Mouse (Mus musculus) neural tube, embryonic 12.5 days (tissue): ENCODE results near the gene Olfm1. TPM values are rescaled to one million over a fixed set of nuclear protein-coding genes. Genes with fewer than 3 reads are reported as not detected.

ENCODE experiments used
- ATAC-seq: fragments of 200-750 bp; cut with Nextera tagmentation; 2 replicates; pipeline ENCODE4 v1.8.0; 2017; ENCODE audit warnings: low read depth, mild to moderate bottlenecking, moderate TSS enrichment, moderate library complexity; ENCODE audit not compliant: low FRiP score
- H3K27ac ChIP-seq: fragments of 300-500 bp; sonication (generic); 2 replicates; pipeline ENCODE4 v1.5.1; 2016
- H3K27me3 ChIP-seq: fragments of 300-500 bp; sonication (generic); replicated peaks from 2 replicates; pipeline ENCODE4 v1.6.1; 2016; ENCODE audit warnings: mild to moderate bottlenecking
- H3K36me3 ChIP-seq: fragments of 300-500 bp; sonication (generic); 2 replicates; pipeline ENCODE4 v1.6.1; 2016; ENCODE audit warnings: mild to moderate bottlenecking
- H3K4me1 ChIP-seq: fragments of 300-500 bp; sonication (generic); 2 replicates; pipeline ENCODE4 v1.6.1; 2016
- H3K4me2 ChIP-seq: fragments of 300-500 bp; sonication (generic); replicated peaks from 2 replicates; pipeline ENCODE4 v1.6.1; 2016; ENCODE audit warnings: mild to moderate bottlenecking
- H3K4me3 ChIP-seq: fragments of 300-500 bp; sonication (generic); 2 replicates; pipeline ENCODE4 v1.5.1; 2016
- H3K9ac ChIP-seq: fragments of 300-500 bp; sonication (generic); 2 replicates; pipeline ENCODE4 v1.6.1; 2016; ENCODE audit warnings: mild to moderate bottlenecking
- H3K9me3 ChIP-seq: fragments of 300-500 bp; sonication (generic); 2 replicates; pipeline ENCODE4 v1.6.1; 2016; ENCODE audit warnings: mild to moderate bottlenecking
- WGBS: fragments of 180-500 bp; shearing (Covaris S2); methylation state at CpG from one replicate; pipeline ENCODE4 v1.1.7; 2016; 5-methylcytosine and 5-hydroxymethylcytosine counted together
- polyA plus RNA-seq: library from polyadenylated mRNA; unstranded; fragments of >200 nt; fragmentation: Nextera tagmentation; extraction: Ambion mirVana; gene quantifications from 2 replicates; pipeline ENCODE4 v1.2.1, GENCODE M21; 2016

The Olfm1 gene
- polyA plus RNA-seq, 1 experiment from 2014 or later, result 188 TPM

GRCm38 (mm10) chr2:28217783-28218182 is 25.0 kb downstream of the Olfm1 start:
- Histone ChIP-seq H3K4me2 (no peak overlapping the region), H3K9ac (no peak overlapping the region), H3K36me3 (peaks cover 27% of the 10 kb centered on the region), H3K27me3 (no peaks in the 10 kb centered on the region), H3K27ac (no peak overlapping the region), H3K4me1 (peaks cover 12% of the 10 kb centered on the region; the same call in 1 of the 2 replicates), H3K9me3 (no peaks in the 10 kb centered on the region), H3K4me3 (no peak overlapping the region)
- no peak for ATAC-seq
- 100% methylated on average over 1 of the region's 1 CpGs for WGBS

GRCm38 (mm10) chr2:28218651-28219356 is 26.0 kb downstream of the Olfm1 start:
- H3K27ac ChIP-seq, result no peak overlapping the region
- peaks cover 34% of the 10 kb centered on the region for H3K36me3 ChIP-seq

GRCm38 (mm10) chr2:28219625-28220024 is 26.8 kb downstream of the Olfm1 start:
- no peaks in the 10 kb centered on the region for H3K9me3 ChIP-seq
- WGBS, result 79% methylated on average over 1 of the region's 1 CpGs
- peaks cover 31% of the 10 kb centered on the region for H3K36me3 ChIP-seq

More at GRCm38 (mm10) chr2:28218651-28219356, 26.0 kb downstream of the Olfm1 start:
- Histone ChIP-seq H3K9me3 (no peaks in the 10 kb centered on the region), H3K4me3 (no peak overlapping the region), H3K9ac (no peak overlapping the region), H3K27me3 (no peaks in the 10 kb centered on the region), H3K4me2 (no peak overlapping the region), H3K4me1 (peaks cover 7% of the 10 kb centered on the region; the same call in 1 of the 2 replicates)
- ATAC-seq, result no peak
- 78% methylated on average over 7 of the region's 7 CpGs for WGBS

GRCm38 (mm10) chr2:28221803-28222202 is 29.0 kb downstream of the Olfm1 start:
- Histone ChIP-seq H3K4me2 (no peak overlapping the region), H3K27ac (no peak overlapping the region), H3K4me1 (peaks cover 7% of the 10 kb centered on the region; the same call in 1 of the 2 replicates), H3K9ac (no peak overlapping the region), H3K9me3 (no peaks in the 10 kb centered on the region), H3K4me3 (no peak overlapping the region), H3K36me3 (peaks cover 21% of the 10 kb centered on the region), H3K27me3 (no peaks in the 10 kb centered on the region)
- WGBS, result 90% methylated on average over 2 of the region's 2 CpGs
- no peak for ATAC-seq

More at GRCm38 (mm10) chr2:28219625-28220024, 26.8 kb downstream of the Olfm1 start:
- Histone ChIP-seq H3K4me2 (no peak overlapping the region), H3K9ac (no peak overlapping the region), H3K4me1 (peaks cover 7% of the 10 kb centered on the region; the same call in 1 of the 2 replicates), H3K4me3 (no peak overlapping the region), H3K27me3 (no peaks in the 10 kb centered on the region), H3K27ac (no peak overlapping the region)
- no peak for ATAC-seq

DNA sequence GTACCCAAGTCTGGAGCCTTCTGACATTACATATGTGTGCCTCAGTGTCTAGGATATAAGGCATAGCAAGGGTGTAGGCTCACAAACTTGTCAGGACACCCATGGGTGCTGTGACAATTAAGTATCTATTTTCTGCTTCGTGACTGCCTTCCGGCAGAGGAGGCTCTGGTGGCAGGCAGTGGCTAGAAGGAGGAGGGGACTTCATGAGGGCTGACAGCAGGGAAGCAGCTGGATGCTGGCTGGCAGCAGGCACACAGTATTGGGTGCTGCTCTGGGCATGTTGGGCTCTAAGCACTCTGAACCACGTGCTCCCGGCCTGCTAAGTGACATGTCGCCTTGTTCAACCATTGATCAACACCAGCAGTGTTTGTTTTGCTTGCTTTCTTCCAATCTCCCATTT is 32.0 kb downstream of the Olfm1 start:
- H3K9me3 ChIP-seq, result no peaks in the 10 kb centered on the region
- H3K4me3 ChIP-seq, result no peak overlapping the region
- no peaks in the 10 kb centered on the region for H3K27me3 ChIP-seq
- H3K36me3 ChIP-seq, result peaks cover 32% of the 10 kb centered on the region
- peaks cover 7% of the 10 kb centered on the region for H3K4me1 ChIP-seq
- no peak overlapping the region for H3K9ac ChIP-seq
- WGBS, result 77% methylated on average over 5 of the region's 5 CpGs
- H3K4me2 ChIP-seq, result no peak overlapping the region
- no peak overlapping the region for H3K27ac ChIP-seq
- ATAC-seq, result no peak

DNA sequence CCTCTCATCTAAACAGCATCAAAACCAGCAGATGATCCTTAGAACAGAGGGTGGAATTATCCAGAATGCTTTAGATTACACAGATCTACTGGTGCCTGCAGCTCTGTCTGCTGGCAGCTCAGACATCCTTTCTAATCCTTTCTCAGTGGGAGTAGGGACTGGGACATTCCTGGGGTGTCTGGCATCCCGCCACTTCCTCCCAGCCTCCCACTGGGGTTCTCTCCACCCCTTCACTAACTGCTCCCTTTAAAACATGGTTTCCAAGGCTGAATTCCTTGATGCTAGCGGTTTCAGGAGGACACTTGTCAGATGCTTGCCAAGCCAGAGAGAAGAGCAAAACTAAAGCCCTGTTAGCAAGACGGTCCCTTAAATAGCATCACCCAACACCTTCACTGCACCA is 33.1 kb downstream of the Olfm1 start:
- WGBS, result 77% methylated on average over 3 of the region's 3 CpGs
- ATAC-seq, result no peak
- no peaks in the 10 kb centered on the region for H3K9me3 ChIP-seq
- peaks cover 7% of the 10 kb centered on the region for H3K4me1 ChIP-seq
- H3K4me3 ChIP-seq, result no peak overlapping the region
- no peak overlapping the region for H3K4me2 ChIP-seq
- peaks cover 43% of the 10 kb centered on the region for H3K36me3 ChIP-seq
- no peaks in the 10 kb centered on the region for H3K27me3 ChIP-seq
- H3K27ac ChIP-seq, result no peak overlapping the region
- H3K9ac ChIP-seq, result no peak overlapping the region

GRCm38 (mm10) chr2:28226971-28227370 is 34.2 kb downstream of the Olfm1 start:
- Histone ChIP-seq H3K9ac (no peak overlapping the region), H3K4me2 (no peak overlapping the region), H3K4me1 (peaks cover 7% of the 10 kb centered on the region), H3K9me3 (no peaks in the 10 kb centered on the region), H3K4me3 (no peak overlapping the region), H3K27ac (no peak overlapping the region), H3K27me3 (no peaks in the 10 kb centered on the region), H3K36me3 (peaks cover 47% of the 10 kb centered on the region)
- no peak for ATAC-seq
- 68% methylated on average over 5 of the region's 5 CpGs for WGBS

GRCm38 (mm10) chr2:28227589-28228191 is 34.9 kb downstream of the Olfm1 start:
- no peak overlapping the region for H3K4me3 ChIP-seq
- no peak overlapping the region for H3K27ac ChIP-seq
- H3K9me3 ChIP-seq, result no peaks in the 10 kb centered on the region
- 0 out of 2 replicates have a peak overlapping the region, but pooled peaks have one; percentile 22 for H3K9ac ChIP-seq
- H3K4me1 ChIP-seq, result peaks cover under 1% of the 10 kb centered on the region
- no peaks in the 10 kb centered on the region for H3K27me3 ChIP-seq
- WGBS, result 64% methylated on average over 8 of the region's 8 CpGs
- H3K4me2 ChIP-seq, result no peak overlapping the region
- ATAC-seq, result no peak
- H3K36me3 ChIP-seq, result peaks cover 43% of the 10 kb centered on the region

GRCm38 (mm10) chr2:28228364-28228763 is 35.6 kb downstream of the Olfm1 start:
- no peak overlapping the region for H3K27ac ChIP-seq
- WGBS, result 85% methylated on average over 4 of the region's 4 CpGs
- peaks cover 40% of the 10 kb centered on the region for H3K36me3 ChIP-seq
- H3K4me2 ChIP-seq, result no peak overlapping the region
- H3K27me3 ChIP-seq, result no peaks in the 10 kb centered on the region
- H3K9ac ChIP-seq, result no peak overlapping the region
- H3K9me3 ChIP-seq, result no peaks in the 10 kb centered on the region
- no peaks in the 10 kb centered on the region; the same call in 1 of the 2 replicates for H3K4me1 ChIP-seq
- H3K4me3 ChIP-seq, result no peak overlapping the region
- no peak for ATAC-seq

GRCm38 (mm10) chr2:28235129-28235528 is 42.3 kb downstream of the Olfm1 start:
- no peak overlapping the region for H3K27ac ChIP-seq
- no peak overlapping the region for H3K4me2 ChIP-seq
- no peak overlapping the region for H3K4me3 ChIP-seq
- ATAC-seq, result no peak
- peaks cover 15% of the 10 kb centered on the region for H3K36me3 ChIP-seq
- no peaks in the 10 kb centered on the region for H3K9me3 ChIP-seq
- WGBS, result 83% methylated on average over 4 of the region's 4 CpGs
- H3K27me3 ChIP-seq, result no peaks in the 10 kb centered on the region
- no peaks in the 10 kb centered on the region for H3K4me1 ChIP-seq
- no peak overlapping the region for H3K9ac ChIP-seq

DNA sequence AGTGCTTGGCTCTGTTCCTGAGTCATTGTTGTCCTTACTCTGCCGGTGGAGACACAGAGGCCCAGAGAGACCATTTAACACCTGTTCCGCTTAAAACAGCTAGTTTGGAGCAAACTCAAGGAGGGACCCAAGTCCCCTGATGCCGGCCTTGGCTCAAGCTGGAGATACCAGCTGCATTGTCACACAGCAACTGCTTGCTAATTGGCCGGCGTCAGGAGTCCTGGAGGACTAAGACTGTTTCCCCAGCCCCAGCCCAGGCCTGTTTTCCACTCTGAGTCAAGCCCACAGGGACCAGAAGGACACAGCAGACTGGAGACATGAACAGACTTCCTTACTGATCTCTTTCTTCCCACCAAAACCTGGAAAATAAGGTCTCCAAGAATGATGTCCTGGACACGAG is 43.7 kb downstream of the Olfm1 start:
- H3K4me3 ChIP-seq, result no peak overlapping the region
- H3K9ac ChIP-seq, result no peak overlapping the region
- H3K4me2 ChIP-seq, result no peak overlapping the region
- no peaks in the 10 kb centered on the region for H3K27me3 ChIP-seq
- 79% methylated on average over 6 of the region's 6 CpGs for WGBS
- H3K4me1 ChIP-seq, result peaks cover 4% of the 10 kb centered on the region
- no peaks in the 10 kb centered on the region for H3K9me3 ChIP-seq
- 0 out of 2 replicates have a peak, but pooled peaks cover 2% of the 10 kb centered on the region for H3K36me3 ChIP-seq
- no peak for ATAC-seq
- H3K27ac ChIP-seq, result no peak overlapping the region

DNA sequence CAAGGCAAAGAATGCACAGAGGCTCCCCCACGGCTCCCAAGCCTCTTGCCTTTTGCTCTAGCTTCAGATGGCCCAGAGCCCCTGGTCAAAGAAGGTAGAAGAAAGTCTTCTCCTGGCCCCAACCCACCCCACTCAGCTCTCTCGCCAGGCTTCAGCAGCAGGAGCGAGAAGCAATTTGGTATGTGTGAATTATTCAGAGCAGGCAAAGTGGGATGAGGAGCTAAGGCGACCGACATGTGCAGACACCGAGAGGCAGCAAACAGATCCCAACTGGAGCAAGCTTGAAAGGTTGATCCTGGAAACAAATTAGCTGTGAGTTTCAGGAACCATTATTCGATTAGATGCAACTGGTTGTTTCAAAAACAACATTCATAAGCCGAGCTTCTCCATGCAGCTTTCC is 46.8 kb downstream of the Olfm1 start:
- ATAC-seq, result no peak
- H3K9me3 ChIP-seq, result no peaks in the 10 kb centered on the region
- no peak overlapping the region for H3K4me3 ChIP-seq
- 84% methylated on average over 8 of the region's 8 CpGs for WGBS
- H3K4me1 ChIP-seq, result peaks cover 14% of the 10 kb centered on the region
- no peak overlapping the region for H3K27ac ChIP-seq
- H3K4me2 ChIP-seq, result no peak overlapping the region
- H3K36me3 ChIP-seq, result no peaks in the 10 kb centered on the region
- no peaks in the 10 kb centered on the region for H3K27me3 ChIP-seq
- H3K9ac ChIP-seq, result no peak overlapping the region
